Mouse (Mus musculus) intestine, embryonic 15.5 days (tissue): ENCODE results near the gene Upk3b. TPM values are rescaled to one million over a fixed set of nuclear protein-coding genes. Genes with fewer than 3 reads are reported as not detected.

ENCODE experiments used
- ATAC-seq: fragments of 200-750 bp; cut with Nextera tagmentation; 2 replicates; pipeline ENCODE4 v1.8.0; 2017; ENCODE audit warnings: moderate TSS enrichment, moderate library complexity
- H3K27ac ChIP-seq: fragments of 300-500 bp; sonication (generic); 2 replicates; pipeline ENCODE4 v1.5.1; 2015; ENCODE audit warnings: mild to moderate bottlenecking, inconsistent platforms
- H3K27me3 ChIP-seq: fragments of 300-500 bp; sonication (generic); replicated peaks from 2 replicates; pipeline ENCODE4 v1.6.1; 2015; ENCODE audit warnings: inconsistent platforms
- H3K36me3 ChIP-seq: fragments of 300-500 bp; sonication (generic); 2 replicates; pipeline ENCODE4 v1.6.1; 2015; ENCODE audit warnings: inconsistent platforms
- H3K4me1 ChIP-seq: fragments of 300-500 bp; sonication (generic); replicated peaks from 2 replicates; pipeline ENCODE4 v1.6.1; 2015; ENCODE audit warnings: inconsistent platforms
- H3K4me2 ChIP-seq: fragments of 300-500 bp; sonication (generic); replicated peaks from 2 replicates; pipeline ENCODE4 v1.6.1; 2015; ENCODE audit warnings: mild to moderate bottlenecking, inconsistent platforms
- H3K4me3 ChIP-seq: fragments of 300-500 bp; sonication (generic); replicated peaks from 2 replicates; pipeline ENCODE4 v1.5.1; 2015; ENCODE audit warnings: inconsistent platforms
- H3K9ac ChIP-seq: fragments of 300-500 bp; sonication (generic); 2 replicates; pipeline ENCODE4 v1.6.1; 2015; ENCODE audit warnings: inconsistent platforms
- H3K9me3 ChIP-seq: fragments of 300-500 bp; sonication (generic); 2 replicates; pipeline ENCODE4 v1.6.1; 2016; ENCODE audit warnings: inconsistent platforms
- WGBS: fragments of 180-500 bp; shearing (Covaris S2); methylation state at CpG from one replicate; pipeline ENCODE4 v1.1.7; 2015; 5-methylcytosine and 5-hydroxymethylcytosine counted together
- polyA plus RNA-seq: library from polyadenylated mRNA; unstranded; fragments of >200 nt; fragmentation: Nextera tagmentation; extraction: Ambion mirVana; gene quantifications from 2 replicates; pipeline ENCODE4 v1.2.1, GENCODE M21; 2015

Gene Upk3b
- polyA plus RNA-seq, 1 experiment from 2014 or later: 42.9 TPM

DNA sequence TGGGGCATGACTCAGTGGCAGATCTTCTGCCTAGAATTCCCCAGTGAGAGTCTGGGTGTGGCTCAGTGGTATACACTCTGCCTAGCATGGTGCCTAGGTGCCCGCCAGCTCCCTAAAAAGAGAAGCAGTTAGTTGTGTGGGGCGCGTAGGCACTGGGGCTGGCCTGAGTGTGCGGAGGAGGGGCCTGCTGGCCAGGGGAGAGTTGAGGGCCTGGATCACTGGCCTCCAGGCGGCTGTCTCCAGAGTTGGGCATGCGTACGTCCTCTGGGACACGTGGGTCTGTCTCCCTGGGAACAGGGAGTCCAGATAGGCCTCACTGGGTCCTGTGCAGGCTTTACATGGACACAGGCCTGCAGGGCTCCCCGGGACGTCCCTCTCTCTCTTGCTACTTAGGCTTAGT, 23.4 kb upstream of the Upk3b start:
- no peak for ATAC-seq
- WGBS: 87% methylated on average over 10 of the region's 10 CpGs
- no peak overlapping the region for H3K27ac ChIP-seq
- no peak overlapping the region for H3K9ac ChIP-seq
- H3K27me3 ChIP-seq: no peaks in the 10 kb centered on the region
- H3K36me3 ChIP-seq: peaks cover 22% of the 10 kb centered on the region; the same call in 1 of the 2 replicates
- H3K4me1 ChIP-seq: 0 out of 2 replicates have a peak, but pooled peaks cover 6% of the 10 kb centered on the region
- no peak overlapping the region for H3K4me3 ChIP-seq
- H3K9me3 ChIP-seq: no peaks in the 10 kb centered on the region
- no peak overlapping the region for H3K4me2 ChIP-seq

DNA sequence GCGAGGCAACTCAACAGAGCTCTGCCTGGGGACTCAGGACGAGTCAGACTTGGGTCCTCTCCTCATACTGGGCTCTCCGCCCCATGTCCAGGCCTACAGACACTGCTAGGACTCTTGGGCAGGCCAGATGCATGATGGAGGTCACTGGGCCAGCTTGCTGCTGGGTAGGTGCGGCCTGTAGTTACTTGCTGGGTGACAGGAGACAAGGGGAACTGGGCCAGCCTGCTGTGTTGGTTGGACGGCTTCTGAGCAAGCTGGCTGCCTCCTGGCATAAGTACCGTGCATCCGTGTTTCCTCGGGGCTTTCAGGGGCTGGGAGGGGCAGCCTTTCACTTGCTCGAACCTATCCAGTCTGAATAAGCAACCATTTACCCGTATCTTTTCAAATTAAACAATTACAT, 22.7 kb upstream of the Upk3b start:
- Histone ChIP-seq H3K4me3 (no peak overlapping the region), H3K4me2 (no peak overlapping the region), H3K36me3 (peaks cover 20% of the 10 kb centered on the region; the same call in 1 of the 2 replicates), H3K27ac (no peak overlapping the region), H3K9me3 (no peaks in the 10 kb centered on the region), H3K4me1 (0 out of 2 replicates have a peak, but pooled peaks cover 6% of the 10 kb centered on the region), H3K9ac (no peak overlapping the region), H3K27me3 (no peaks in the 10 kb centered on the region)
- no peak for ATAC-seq
- WGBS: 75% methylated on average over 10 of the region's 10 CpGs

- Histone ChIP-seq H3K9me3 (no peaks in the 10 kb centered on the region), H3K27ac (0 out of 2 replicates have a peak overlapping the region, but pooled peaks have one; percentile 14), H3K4me3 (no peak overlapping the region), H3K36me3 (peaks cover 19% of the 10 kb centered on the region; the same call in 1 of the 2 replicates), H3K9ac (no peak overlapping the region), H3K4me2 (no peak overlapping the region), H3K4me1 (0 out of 2 replicates have a peak, but pooled peaks cover 6% of the 10 kb centered on the region), H3K27me3 (no peaks in the 10 kb centered on the region)
- WGBS: 76% methylated on average over 10 of the region's 10 CpGs
- peak; percentile 46; the same call in 1 of the 2 replicates for ATAC-seq
Observed at GRCm38 (mm10) chr5:136016014-136016876, 22.1 kb upstream of the Upk3b start.

GRCm38 (mm10) chr5:136017262-136017661, 21.0 kb upstream of the Upk3b start:
- H3K27me3 ChIP-seq: no peaks in the 10 kb centered on the region
- H3K27ac ChIP-seq: no peak overlapping the region
- no peak overlapping the region for H3K9ac ChIP-seq
- peaks cover 9% of the 10 kb centered on the region; the same call in 1 of the 2 replicates for H3K36me3 ChIP-seq
- 0 out of 2 replicates have a peak, but pooled peaks cover 6% of the 10 kb centered on the region for H3K4me1 ChIP-seq
- no peak overlapping the region for H3K4me2 ChIP-seq
- no peak for ATAC-seq
- 83% methylated on average over 6 of the region's 6 CpGs for WGBS
- no peaks in the 10 kb centered on the region for H3K9me3 ChIP-seq
- H3K4me3 ChIP-seq: no peak overlapping the region

DNA sequence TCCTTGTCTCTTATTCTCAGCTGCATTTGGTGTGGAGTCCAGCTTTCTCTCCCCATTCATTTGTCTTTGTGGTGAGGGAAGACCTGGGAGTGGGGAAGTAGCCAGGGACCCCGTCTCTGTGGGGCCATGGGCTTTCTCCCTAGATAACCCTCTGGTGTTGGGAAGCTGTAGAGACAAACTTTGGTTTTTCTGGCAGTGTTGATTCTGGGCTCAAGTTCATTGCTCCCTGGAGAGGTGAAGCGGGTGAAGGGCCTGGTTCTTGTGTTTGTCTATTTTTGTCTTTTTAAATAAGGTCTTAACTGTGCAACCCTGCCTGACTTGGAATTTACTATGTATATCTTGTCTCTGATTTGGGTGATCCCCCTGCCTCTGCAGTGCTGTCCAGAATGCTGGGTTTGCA, 19.6 kb upstream of the Upk3b start:
- Histone ChIP-seq H3K9ac (no peak overlapping the region), H3K4me1 (0 out of 2 replicates have a peak, but pooled peaks cover 6% of the 10 kb centered on the region), H3K9me3 (no peaks in the 10 kb centered on the region), H3K36me3 (0 out of 2 replicates have a peak, but pooled peaks cover under 1% of the 10 kb centered on the region), H3K4me3 (no peak overlapping the region), H3K4me2 (no peak overlapping the region), H3K27ac (no peak overlapping the region), H3K27me3 (no peaks in the 10 kb centered on the region)
- WGBS: 77% methylated on average over 2 of the region's 2 CpGs
- ATAC-seq: no peak

DNA sequence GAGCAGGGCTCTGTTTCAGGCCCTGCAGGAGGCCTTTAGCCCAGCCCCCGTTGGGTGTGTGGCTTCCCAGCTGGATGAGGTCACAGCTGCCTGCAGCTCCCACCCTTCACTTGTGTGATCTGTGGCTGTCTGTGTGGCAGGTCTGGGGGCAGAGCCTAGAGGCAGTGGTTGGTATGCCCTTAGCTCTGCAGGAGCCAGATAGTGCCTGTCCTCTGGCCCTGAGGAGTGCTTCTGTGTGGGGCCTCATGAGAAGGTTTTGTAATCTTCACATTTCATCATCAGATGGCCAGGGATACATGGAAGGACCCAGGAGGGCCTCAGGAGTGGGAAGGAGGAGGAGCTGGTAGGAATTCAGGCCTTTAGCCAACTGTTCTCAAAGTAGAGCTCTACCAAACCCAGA, 18.4 kb upstream of the Upk3b start:
- Histone ChIP-seq H3K36me3 (no peaks in the 10 kb centered on the region), H3K9ac (no peak overlapping the region), H3K4me3 (no peak overlapping the region), H3K27ac (no peak overlapping the region), H3K4me2 (no peak overlapping the region), H3K27me3 (no peaks in the 10 kb centered on the region), H3K9me3 (no peaks in the 10 kb centered on the region), H3K4me1 (0 out of 2 replicates have a peak, but pooled peaks cover 4% of the 10 kb centered on the region)
- WGBS: 23% methylated on average over 1 of the region's 1 CpGs
- ATAC-seq: peak; percentile 47

DNA sequence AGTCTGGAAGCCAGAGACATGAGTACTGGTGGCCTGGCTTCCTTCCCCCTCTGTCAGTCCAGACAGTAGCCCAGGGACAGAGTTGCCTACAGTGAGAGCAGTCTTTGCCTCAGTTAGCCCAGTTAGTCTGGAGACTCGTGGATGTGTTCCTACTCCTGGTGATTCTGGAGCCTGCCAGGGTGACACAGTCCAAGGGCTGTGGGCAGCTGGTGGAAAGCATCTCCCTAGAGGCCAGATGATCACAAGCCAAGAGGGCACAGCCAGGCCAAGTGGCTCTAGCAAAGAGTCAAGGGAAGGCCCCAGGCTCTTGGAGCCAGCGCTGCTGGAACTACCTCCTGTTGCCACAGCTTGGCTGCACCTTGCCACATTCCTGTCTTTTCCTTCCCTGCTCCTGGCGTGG, 12.6 kb upstream of the Upk3b start:
- H3K27ac ChIP-seq: no peak overlapping the region
- WGBS: 86% methylated on average over 3 of the region's 3 CpGs
- H3K27me3 ChIP-seq: no peaks in the 10 kb centered on the region
- H3K4me3 ChIP-seq: no peak overlapping the region
- H3K9ac ChIP-seq: no peak overlapping the region
- H3K4me2 ChIP-seq: no peak overlapping the region
- H3K36me3 ChIP-seq: peaks cover 14% of the 10 kb centered on the region; the same call in 1 of the 2 replicates
- H3K4me1 ChIP-seq: no peaks in the 10 kb centered on the region
- H3K9me3 ChIP-seq: no peaks in the 10 kb centered on the region
- ATAC-seq: no peak

- no peaks in the 10 kb centered on the region for H3K27me3 ChIP-seq
- H3K9me3 ChIP-seq: no peaks in the 10 kb centered on the region
- WGBS: 88% methylated on average over 9 of the region's 9 CpGs
- no peak overlapping the region for H3K4me2 ChIP-seq
- no peak for ATAC-seq
- peaks cover 22% of the 10 kb centered on the region for H3K36me3 ChIP-seq
- H3K4me3 ChIP-seq: no peak overlapping the region
- H3K4me1 ChIP-seq: no peaks in the 10 kb centered on the region
- no peak overlapping the region for H3K9ac ChIP-seq
- H3K27ac ChIP-seq: no peak overlapping the region
Observed at GRCm38 (mm10) chr5:136026859-136027258, 11.4 kb upstream of the Upk3b start.

DNA sequence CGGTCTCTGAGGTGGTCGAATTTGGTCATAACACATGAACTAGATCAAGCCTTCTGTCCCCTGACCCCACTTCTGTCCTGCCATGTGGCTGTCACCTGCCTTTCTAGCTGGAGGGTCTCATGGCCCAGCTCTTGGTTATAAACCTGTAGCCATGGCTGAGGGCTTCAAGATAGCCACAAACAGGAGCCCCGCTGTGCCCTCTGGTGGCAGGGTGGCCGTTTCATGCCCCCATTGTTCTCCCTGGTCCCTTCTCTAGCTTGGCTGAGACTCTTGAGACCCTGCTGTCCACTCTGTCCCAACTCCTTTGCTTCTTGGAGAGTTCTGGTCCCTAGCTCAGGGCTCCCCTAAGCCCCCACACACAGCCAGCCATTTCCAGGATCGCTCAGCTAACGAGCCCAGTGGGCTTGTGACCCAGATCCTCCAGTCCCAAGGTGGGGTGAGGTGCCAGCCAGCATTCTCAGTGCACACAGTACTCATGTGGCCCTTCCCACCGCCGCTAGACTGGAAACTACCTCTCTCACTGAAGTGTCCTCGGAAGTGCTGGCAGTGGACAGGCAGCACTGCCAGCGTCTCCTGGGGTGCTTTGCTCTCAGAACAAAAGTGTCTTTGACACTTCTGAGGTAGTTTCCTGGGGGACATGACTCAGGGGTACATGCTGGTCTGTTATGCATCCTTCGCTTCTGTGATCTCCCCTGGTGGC, 10.5 kb upstream of the Upk3b start:
- no peak overlapping the region for H3K4me2 ChIP-seq
- H3K27ac ChIP-seq: no peak overlapping the region
- no peaks in the 10 kb centered on the region for H3K4me1 ChIP-seq
- H3K36me3 ChIP-seq: peaks cover 22% of the 10 kb centered on the region
- no peak for ATAC-seq
- no peaks in the 10 kb centered on the region for H3K27me3 ChIP-seq
- WGBS: 86% methylated on average over 11 of the region's 11 CpGs
- no peak overlapping the region for H3K9ac ChIP-seq
- no peak overlapping the region for H3K4me3 ChIP-seq
- no peaks in the 10 kb centered on the region for H3K9me3 ChIP-seq

DNA sequence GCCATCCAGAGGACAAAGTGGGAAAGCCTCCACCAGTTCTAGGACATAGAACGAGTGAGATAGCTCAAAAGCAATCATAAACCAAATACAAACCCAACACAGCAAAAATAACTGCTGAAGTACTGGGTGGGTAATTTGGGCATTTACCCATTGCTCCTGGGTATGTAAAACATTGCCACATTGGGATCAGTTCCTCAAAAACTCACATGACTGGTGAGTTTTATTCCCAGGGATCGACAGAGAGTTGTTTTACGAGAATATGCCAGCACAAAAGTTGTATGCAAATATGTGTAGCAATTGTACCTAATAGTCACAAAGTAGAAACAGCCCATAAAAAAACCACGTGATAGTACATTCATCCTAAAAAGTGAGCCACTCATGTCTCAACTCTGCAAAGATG, 3.4 kb upstream of the Upk3b start:
- H3K9ac ChIP-seq: no peak overlapping the region
- ATAC-seq: no peak
- WGBS: 79% methylated on average over 4 of the region's 4 CpGs
- no peaks in the 10 kb centered on the region for H3K27me3 ChIP-seq
- H3K4me1 ChIP-seq: 0 out of 2 replicates have a peak, but pooled peaks cover 1% of the 10 kb centered on the region
- peaks cover 11% of the 10 kb centered on the region; the same call in 1 of the 2 replicates for H3K36me3 ChIP-seq
- no peak overlapping the region for H3K4me2 ChIP-seq
- H3K27ac ChIP-seq: no peak overlapping the region
- H3K4me3 ChIP-seq: no peak overlapping the region
- H3K9me3 ChIP-seq: no peaks in the 10 kb centered on the region

DNA sequence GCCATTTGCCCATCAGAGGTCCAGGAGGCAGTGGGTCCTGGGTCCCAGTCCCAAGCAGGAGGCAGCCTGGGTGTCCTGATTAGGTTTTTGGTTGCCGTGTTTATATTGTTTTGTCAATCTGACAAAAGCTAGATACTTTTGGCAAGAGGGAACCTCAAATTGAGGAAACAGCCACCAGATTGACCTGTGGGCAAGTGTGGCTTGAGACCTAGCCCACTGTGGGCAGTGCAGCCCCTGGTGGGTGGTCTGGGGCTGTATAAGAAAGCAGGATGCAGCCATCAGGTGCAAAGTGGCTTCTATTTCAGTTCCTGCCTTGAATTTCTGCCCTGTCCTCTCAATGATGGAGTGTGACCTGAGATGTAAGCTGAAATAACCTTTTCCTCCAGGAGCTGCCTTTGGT, 3.0 kb upstream of the Upk3b start:
- Histone ChIP-seq H3K4me1 (0 out of 2 replicates have a peak, but pooled peaks cover 4% of the 10 kb centered on the region), H3K36me3 (peaks cover 11% of the 10 kb centered on the region; the same call in 1 of the 2 replicates), H3K9ac (no peak overlapping the region), H3K27me3 (no peaks in the 10 kb centered on the region), H3K4me3 (no peak overlapping the region), H3K4me2 (no peak overlapping the region), H3K9me3 (no peaks in the 10 kb centered on the region), H3K27ac (no peak overlapping the region)
- ATAC-seq: no peak
- 82% methylated on average over 1 of the region's 1 CpGs for WGBS

- no peaks in the 10 kb centered on the region for H3K27me3 ChIP-seq
- H3K4me3 ChIP-seq: no peak overlapping the region
- no peak overlapping the region for H3K4me2 ChIP-seq
- H3K27ac ChIP-seq: no peak overlapping the region
- no peak for ATAC-seq
- no peaks in the 10 kb centered on the region for H3K9me3 ChIP-seq
- 100% methylated on average over 1 of the region's 1 CpGs for WGBS
- peaks cover 6% of the 10 kb centered on the region; the same call in 1 of the 2 replicates for H3K4me1 ChIP-seq
- H3K36me3 ChIP-seq: no peaks in the 10 kb centered on the region; the same call in 1 of the 2 replicates
- no peak overlapping the region for H3K9ac ChIP-seq
Observed at GRCm38 (mm10) chr5:136036667-136037066, 1.6 kb upstream of the Upk3b start.
